Mouse (Mus musculus): ENCODE measurements around the gene Slc44a2. TPM values are rescaled to one million over a fixed set of nuclear protein-coding genes. Genes with fewer than 3 reads are reported as not detected.

Gene Slc44a2
- polyA plus RNA-seq, 1 experiment from 2014 or later = 86.0 TPM

DNA sequence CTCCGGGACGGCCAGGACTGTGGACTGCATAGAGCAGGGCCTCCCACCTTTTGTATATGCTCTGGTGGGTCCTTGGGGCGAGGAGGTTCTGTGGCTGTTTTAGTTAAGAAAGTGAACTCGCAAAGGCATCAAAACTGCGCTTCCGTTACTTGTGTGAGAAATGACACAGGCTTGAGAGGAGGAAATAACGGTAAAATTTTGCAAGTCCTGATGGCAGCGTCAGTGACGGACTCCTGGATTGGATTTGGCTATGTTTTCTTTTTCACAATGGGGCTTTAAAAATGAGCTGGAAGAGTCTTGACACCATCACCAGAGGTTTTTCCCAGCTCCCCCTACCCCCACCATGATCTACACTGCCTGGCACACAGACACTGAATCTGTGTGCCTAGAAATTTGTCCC is 80.5 kb downstream of the Slc44a2 start:
- Histone ChIP-seq H3K27me3 (ENCODE audit: control insufficient read depth, insufficient read depth, low read length) (no peaks in the 10 kb centered on the region), H3K9ac (replicated peaks; ENCODE audit: low read length) (no peak overlapping the region), H3K9me3 (replicated peaks; ENCODE audit: control insufficient read depth, low read length) (no peaks in the 10 kb centered on the region), H3K4me2 (ENCODE audit: low read depth, low read length) (no peak overlapping the region), H3K4me3 (ENCODE audit: low read depth, low read length) (no peak overlapping the region), H3K36me3 (replicated peaks; ENCODE audit: control insufficient read depth, insufficient read depth, low read depth, low read length) (peaks cover 45% of the 10 kb centered on the region), H3K4me1 (ENCODE audit: control insufficient read depth, insufficient read depth, low read length) (no peaks in the 10 kb centered on the region), H3K27ac (replicated peaks; ENCODE audit: low read depth, low read length) (no peak overlapping the region)
- WGBS = 93% methylated on average over 9 of the region's 9 CpGs
- ATAC-seq (replicated peaks; ENCODE audit: insufficient number of reproducible peaks, low FRiP score, low TSS enrichment, low read depth) = no peak
- no peak for DNase-seq (ENCODE audit: low spot score)

DNA sequence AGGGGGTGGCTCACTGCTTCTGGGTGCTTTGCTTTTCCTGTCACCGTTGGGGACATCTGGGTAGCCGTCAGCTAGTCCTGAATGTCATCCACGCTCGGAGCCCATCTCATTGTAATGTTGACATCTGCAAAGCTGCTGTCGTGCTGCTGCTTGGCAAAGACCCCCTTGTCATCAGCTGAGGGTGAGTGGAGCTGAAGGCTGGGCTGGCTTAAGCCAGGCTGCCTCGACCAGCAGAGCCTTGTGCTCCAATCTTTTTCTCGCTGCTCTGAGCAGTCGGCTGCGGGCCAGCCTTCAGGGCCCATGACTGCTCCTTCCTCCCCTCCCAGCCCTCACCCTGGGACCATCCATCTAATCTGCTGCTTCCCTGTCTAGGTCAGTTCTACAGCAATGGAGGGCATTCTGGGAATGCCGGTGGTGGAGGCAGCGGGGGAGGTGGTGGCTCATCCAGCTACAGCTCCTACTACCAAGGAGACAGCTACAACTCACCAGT is 82.3 kb downstream of the Slc44a2 start:
- WGBS = 88% methylated on average over 11 of the region's 11 CpGs
- H3K9me3 ChIP-seq (replicated peaks; ENCODE audit: control insufficient read depth, low read length) = no peaks in the 10 kb centered on the region
- H3K27ac ChIP-seq (replicated peaks; ENCODE audit: low read depth, low read length) = no peak overlapping the region
- no peak overlapping the region for H3K4me3 ChIP-seq (ENCODE audit: low read depth, low read length)
- no peak overlapping the region for H3K4me2 ChIP-seq (ENCODE audit: low read depth, low read length)
- DNase-seq (ENCODE audit: low spot score) (no peak), ATAC-seq (replicated peaks; ENCODE audit: insufficient number of reproducible peaks, low FRiP score, low TSS enrichment, low read depth) (no peak)
- H3K4me1 ChIP-seq (ENCODE audit: control insufficient read depth, insufficient read depth, low read length) = no peaks in the 10 kb centered on the region
- H3K27me3 ChIP-seq (ENCODE audit: control insufficient read depth, insufficient read depth, low read length) = no peaks in the 10 kb centered on the region
- H3K9ac ChIP-seq (replicated peaks; ENCODE audit: low read length) = no peak overlapping the region
- H3K36me3 ChIP-seq (replicated peaks; ENCODE audit: control insufficient read depth, insufficient read depth, low read depth, low read length) = peaks cover 38% of the 10 kb centered on the region

DNA sequence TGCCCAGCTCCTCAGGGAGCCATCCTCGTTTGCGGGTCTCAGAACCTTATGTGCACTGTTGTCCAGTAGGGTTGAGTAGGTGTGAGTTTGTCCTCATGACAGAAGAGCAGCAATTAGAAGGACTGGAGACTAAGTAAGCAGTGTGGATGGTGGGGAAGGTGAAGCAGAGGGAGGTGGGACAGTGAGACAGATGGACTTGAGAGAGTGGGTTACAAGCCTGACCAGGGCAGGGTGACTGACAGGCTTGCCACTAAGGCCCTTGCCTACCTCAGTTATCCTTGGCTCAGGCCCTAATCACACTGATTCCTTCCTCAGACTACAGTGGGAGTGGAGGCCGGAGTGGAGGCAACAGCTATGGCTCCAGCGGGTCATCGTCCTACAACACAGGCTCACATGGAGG is 83.2 kb downstream of the Slc44a2 start:
- no peak overlapping the region for H3K4me2 ChIP-seq (ENCODE audit: low read depth, low read length)
- no peak overlapping the region for H3K4me3 ChIP-seq (ENCODE audit: low read depth, low read length)
- DNase-seq (ENCODE audit: low spot score) (no peak), ATAC-seq (replicated peaks; ENCODE audit: insufficient number of reproducible peaks, low FRiP score, low TSS enrichment, low read depth) (no peak)
- H3K27me3 ChIP-seq (ENCODE audit: control insufficient read depth, insufficient read depth, low read length) = no peaks in the 10 kb centered on the region
- H3K4me1 ChIP-seq (ENCODE audit: control insufficient read depth, insufficient read depth, low read length) = no peaks in the 10 kb centered on the region
- no peaks in the 10 kb centered on the region for H3K9me3 ChIP-seq (replicated peaks; ENCODE audit: control insufficient read depth, low read length)
- no peak overlapping the region for H3K27ac ChIP-seq (replicated peaks; ENCODE audit: low read depth, low read length)
- 95% methylated on average over 5 of the region's 5 CpGs for WGBS
- peaks cover 38% of the 10 kb centered on the region for H3K36me3 ChIP-seq (replicated peaks; ENCODE audit: control insufficient read depth, insufficient read depth, low read depth, low read length)
- no peak overlapping the region for H3K9ac ChIP-seq (replicated peaks; ENCODE audit: low read length)

Other genes starting within 250 kb of the Slc44a2 start
- 0.36 and 0.58 TPM in 2 replicates for gene Gm49373, start 247.6 kb upstream of the Slc44a2 start, polyA plus RNA-seq (2014; fragmentation: Nextera tagmentation; extraction: Ambion mirVana)
- gene Fdx1l, start 247.1 kb upstream of the Slc44a2 start, polyA plus RNA-seq (2014; fragmentation: Nextera tagmentation; extraction: Ambion mirVana) = 44.7 and 52.1 TPM in 2 replicates
- gene Gm38431, start 228.7 kb upstream of the Slc44a2 start, polyA plus RNA-seq (2014; fragmentation: Nextera tagmentation; extraction: Ambion mirVana) = 2.0 and 2.3 TPM in 2 replicates
- gene Raver1, start 228.7 kb upstream of the Slc44a2 start, polyA plus RNA-seq (2014; fragmentation: Nextera tagmentation; extraction: Ambion mirVana) = 63.1 and 70.3 TPM in 2 replicates
- 5.4 and 7.1 TPM in 2 replicates for gene Tyk2, start 189.5 kb upstream of the Slc44a2 start, polyA plus RNA-seq (2014; fragmentation: Nextera tagmentation; extraction: Ambion mirVana)
- 371 and 374 TPM in 2 replicates for gene Cdc37, start 170.7 kb upstream of the Slc44a2 start, polyA plus RNA-seq (2014; fragmentation: Nextera tagmentation; extraction: Ambion mirVana)
- 3.8 and 4.7 TPM in 2 replicates for gene Pde4a, start 155.0 kb upstream of the Slc44a2 start, polyA plus RNA-seq (2014; fragmentation: Nextera tagmentation; extraction: Ambion mirVana)
- 23.2 and 27.1 TPM in 2 replicates for gene Keap1, start 81.3 kb upstream of the Slc44a2 start, polyA plus RNA-seq (2014; fragmentation: Nextera tagmentation; extraction: Ambion mirVana)
- gene S1pr5, start 72.3 kb upstream of the Slc44a2 start, polyA plus RNA-seq (2014; fragmentation: Nextera tagmentation; extraction: Ambion mirVana) = 0.08 and 0.21 TPM in 2 replicates
- gene Atg4d, start 55.4 kb upstream of the Slc44a2 start, polyA plus RNA-seq (2014; fragmentation: Nextera tagmentation; extraction: Ambion mirVana) = 28.5 and 31.1 TPM in 2 replicates
- gene Kri1, start 32.7 kb upstream of the Slc44a2 start, polyA plus RNA-seq (2014; fragmentation: Nextera tagmentation; extraction: Ambion mirVana) = 11.4 and 13.3 TPM in 2 replicates
- gene Cdkn2d, start 29.3 kb upstream of the Slc44a2 start, polyA plus RNA-seq (2014; fragmentation: Nextera tagmentation; extraction: Ambion mirVana) = 51.3 and 55.0 TPM in 2 replicates
- 15.9 and 16.3 TPM in 2 replicates for gene Ap1m2, start 8.4 kb upstream of the Slc44a2 start, polyA plus RNA-seq (2014; fragmentation: Nextera tagmentation; extraction: Ambion mirVana)
- 248 and 256 TPM in 2 replicates for gene Ilf3, start 47.2 kb downstream of the Slc44a2 start, polyA plus RNA-seq (2014; fragmentation: Nextera tagmentation; extraction: Ambion mirVana)
- 47.6 and 51.5 TPM in 2 replicates for gene Qtrt1, start 91.1 kb downstream of the Slc44a2 start, polyA plus RNA-seq (2014; fragmentation: Nextera tagmentation; extraction: Ambion mirVana)
- gene Dnm2, start 104.2 kb downstream of the Slc44a2 start, polyA plus RNA-seq (2014; fragmentation: Nextera tagmentation; extraction: Ambion mirVana) = 57.1 and 58.0 TPM in 2 replicates
- 81.3 and 86.9 TPM in 2 replicates for gene Tmed1, start 189.6 kb downstream of the Slc44a2 start, polyA plus RNA-seq (2014; fragmentation: Nextera tagmentation; extraction: Ambion mirVana)
- 1.00 and 1.4 TPM in 2 replicates for gene AB124611, start 205.5 kb downstream of the Slc44a2 start, polyA plus RNA-seq (2014; fragmentation: Nextera tagmentation; extraction: Ambion mirVana)
- gene Carm1, start 226.2 kb downstream of the Slc44a2 start, polyA plus RNA-seq (2014; fragmentation: Nextera tagmentation; extraction: Ambion mirVana) = 62.4 and 64.2 TPM in 2 replicates

Data from embryonic facial prominence, embryonic 11.5 days (tissue).